Mouse (Mus musculus): Measurements from ENCODE around the gene Fpgt.

DNA sequence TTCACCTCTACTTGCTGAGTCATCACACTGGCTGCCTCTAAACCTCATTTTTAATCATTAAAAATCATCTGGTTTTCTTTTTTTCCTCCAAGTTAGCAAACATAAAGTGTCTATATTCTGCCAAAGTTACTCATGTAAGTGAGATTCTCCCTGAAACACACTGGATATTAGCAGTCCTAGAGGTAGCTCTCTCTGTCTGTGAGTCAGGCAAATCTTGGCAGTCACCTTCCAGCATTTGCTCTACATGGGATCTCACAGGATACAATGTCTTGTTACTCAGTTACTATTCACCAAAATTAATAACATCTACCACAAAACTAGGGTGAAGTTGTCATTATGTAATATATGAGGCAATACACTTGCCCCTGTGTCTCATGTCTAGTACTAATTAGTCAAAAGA lies 41.2 kb downstream of the Fpgt start:
- TF ChIP-seq CTCF (IDR thresholded peaks at IDR 0.05; ENCODE audit: control insufficient read depth, insufficient read depth, low read length) (no peak), POLR2A (IDR thresholded peaks at IDR 0.05; ENCODE audit: borderline replicate concordance, control insufficient read depth, low read depth, low read length) (no peak)

Measured in bone marrow, adult 2 months (tissue).